Mouse (Mus musculus): ENCODE measurements at regions not wholly inside any gene's neighbourhood (a gene's known extent, or its start where the extent isn't known, plus 50 kb on each side); places are given as distances from the start of the nearest gene placed in this dataset.

GRCm38 (mm10) chr3:47348451-47348850 lies 900.4 kb upstream of the Pabpc4l start:
- H3K4me3 ChIP-seq = no peak overlapping the region
- TF ChIP-seq EP300 (IDR thresholded peaks at IDR 0.05; ENCODE audit: insufficient read depth, low read depth, low read length) = no peak
- no peak for TF ChIP-seq CTCF (IDR thresholded peaks at IDR 0.05)
- TF ChIP-seq POLR2A (IDR thresholded peaks at IDR 0.05; ENCODE audit: insufficient read depth, low read depth, low read length) = no peak
- no peak for DNase-seq
- H3K9ac ChIP-seq (ENCODE audit: low read depth, low read length) = no peak overlapping the region
- no peaks in the 10 kb centered on the region for H3K79me2 ChIP-seq (replicated peaks; ENCODE audit: control insufficient read depth, insufficient read depth, low read length)
- H3K4me1 ChIP-seq (ENCODE audit: control insufficient read depth, insufficient read depth, low read length) = no peaks in the 10 kb centered on the region
- no peaks in the 10 kb centered on the region for H3K36me3 ChIP-seq (ENCODE audit: control insufficient read depth, insufficient read depth, low read length)
- no peak overlapping the region for H3K27ac ChIP-seq
- H3K27me3 ChIP-seq (ENCODE audit: control insufficient read depth, insufficient read depth, low read length) = no peaks in the 10 kb centered on the region
- intact Hi-C loops (cut with DNase I) = no loop called here

- Histone ChIP-seq H3K36me3 (ENCODE audit: control insufficient read depth, insufficient read depth, low read length) (no peaks in the 10 kb centered on the region), H3K27ac (no peak overlapping the region), H3K27me3 (ENCODE audit: control insufficient read depth, insufficient read depth, low read length) (no peaks in the 10 kb centered on the region), H3K4me1 (ENCODE audit: control insufficient read depth, insufficient read depth, low read length) (no peaks in the 10 kb centered on the region), H3K4me3 (no peak overlapping the region), H3K9ac (ENCODE audit: low read depth, low read length) (no peak overlapping the region), H3K79me2 (replicated peaks; ENCODE audit: control insufficient read depth, insufficient read depth, low read length) (no peaks in the 10 kb centered on the region)
- TF ChIP-seq CTCF (IDR thresholded peaks at IDR 0.05) (no peak), EP300 (IDR thresholded peaks at IDR 0.05; ENCODE audit: insufficient read depth, low read depth, low read length) (no peak), POLR2A (IDR thresholded peaks at IDR 0.05; ENCODE audit: insufficient read depth, low read depth, low read length) (no peak)
- intact Hi-C loops (cut with DNase I) = no loop called here
- no peak for DNase-seq
- 23% methylated on average over 2 of the region's 2 CpGs for WGBS
Observed at GRCm38 (mm10) chr3:47316356-47317028, 868.5 kb upstream of the Pabpc4l start.

- no peak overlapping the region for H3K27ac ChIP-seq
- H3K79me2 ChIP-seq (replicated peaks; ENCODE audit: control insufficient read depth, insufficient read depth, low read length) = no peaks in the 10 kb centered on the region
- WGBS = 69% methylated on average over 1 of the region's 1 CpGs
- no peaks in the 10 kb centered on the region for H3K36me3 ChIP-seq (ENCODE audit: control insufficient read depth, insufficient read depth, low read length)
- H3K4me3 ChIP-seq = no peak overlapping the region
- H3K9ac ChIP-seq (ENCODE audit: low read depth, low read length) = no peak overlapping the region
- H3K27me3 ChIP-seq (ENCODE audit: control insufficient read depth, insufficient read depth, low read length) = no peaks in the 10 kb centered on the region
- intact Hi-C loops (cut with DNase I) = no loop called here
- TF ChIP-seq POLR2A (IDR thresholded peaks at IDR 0.05; ENCODE audit: insufficient read depth, low read depth, low read length) (no peak), EP300 (IDR thresholded peaks at IDR 0.05; ENCODE audit: insufficient read depth, low read depth, low read length) (no peak), CTCF (IDR thresholded peaks at IDR 0.05) (no peak)
- no peaks in the 10 kb centered on the region for H3K4me1 ChIP-seq (ENCODE audit: control insufficient read depth, insufficient read depth, low read length)
- DNase-seq = no peak
Observed at GRCm38 (mm10) chr3:47281783-47282182, 833.8 kb upstream of the Pabpc4l start.

GRCm38 (mm10) chr3:47280270-47280669 lies 832.3 kb upstream of the Pabpc4l start:
- WGBS = 46% methylated on average over 5 of the region's 5 CpGs
- peak in 1 of 2 experiments; percentile 6 for DNase-seq

GRCm38 (mm10) chr3:47241030-47241429 lies 793.0 kb upstream of the Pabpc4l start:
- intact Hi-C loops (cut with DNase I) = no loop called here
- no peak overlapping the region for H3K27ac ChIP-seq
- H3K4me1 ChIP-seq (ENCODE audit: control insufficient read depth, insufficient read depth, low read length) = no peaks in the 10 kb centered on the region
- no peak overlapping the region for H3K4me3 ChIP-seq
- H3K9ac ChIP-seq (ENCODE audit: low read depth, low read length) = no peak overlapping the region
- H3K27me3 ChIP-seq (ENCODE audit: control insufficient read depth, insufficient read depth, low read length) = no peaks in the 10 kb centered on the region
- H3K36me3 ChIP-seq (ENCODE audit: control insufficient read depth, insufficient read depth, low read length) = no peaks in the 10 kb centered on the region
- no peaks in the 10 kb centered on the region for H3K79me2 ChIP-seq (replicated peaks; ENCODE audit: control insufficient read depth, insufficient read depth, low read length)
- no peak for DNase-seq
- 66% methylated on average over 3 of the region's 3 CpGs for WGBS
- TF ChIP-seq EP300 (IDR thresholded peaks at IDR 0.05; ENCODE audit: insufficient read depth, low read depth, low read length) (no peak), CTCF (IDR thresholded peaks at IDR 0.05) (no peak), POLR2A (IDR thresholded peaks at IDR 0.05; ENCODE audit: insufficient read depth, low read depth, low read length) (no peak)

More at GRCm38 (mm10) chr3:47280270-47280669, 832.3 kb upstream of the Pabpc4l start:
- TF ChIP-seq POLR2A (IDR thresholded peaks at IDR 0.05; ENCODE audit: insufficient read depth, low read depth, low read length) (no peak), EP300 (IDR thresholded peaks at IDR 0.05; ENCODE audit: insufficient read depth, low read depth, low read length) (no peak), CTCF (IDR thresholded peaks at IDR 0.05) (no peak)
- Histone ChIP-seq H3K27ac (peak overlapping the region; percentile 38; the same call in 1 of the 2 replicates), H3K9ac (ENCODE audit: low read depth, low read length) (no peak overlapping the region), H3K27me3 (ENCODE audit: control insufficient read depth, insufficient read depth, low read length) (no peaks in the 10 kb centered on the region), H3K36me3 (ENCODE audit: control insufficient read depth, insufficient read depth, low read length) (no peaks in the 10 kb centered on the region), H3K79me2 (replicated peaks; ENCODE audit: control insufficient read depth, insufficient read depth, low read length) (no peaks in the 10 kb centered on the region), H3K4me1 (ENCODE audit: control insufficient read depth, insufficient read depth, low read length) (no peaks in the 10 kb centered on the region), H3K4me3 (no peak overlapping the region)
- intact Hi-C loops (cut with DNase I) = no loop called here

GRCm38 (mm10) chr3:47230234-47230633 lies 782.2 kb upstream of the Pabpc4l start:
- no peaks in the 10 kb centered on the region for H3K4me1 ChIP-seq (ENCODE audit: control insufficient read depth, insufficient read depth, low read length)
- intact Hi-C loops (cut with DNase I) = no loop called here
- no peak overlapping the region for H3K4me3 ChIP-seq
- H3K79me2 ChIP-seq (replicated peaks; ENCODE audit: control insufficient read depth, insufficient read depth, low read length) = no peaks in the 10 kb centered on the region
- 87% methylated on average over 6 of the region's 6 CpGs for WGBS
- no peak overlapping the region for H3K9ac ChIP-seq (ENCODE audit: low read depth, low read length)
- no peak overlapping the region for H3K27ac ChIP-seq
- DNase-seq = no peak
- H3K36me3 ChIP-seq (ENCODE audit: control insufficient read depth, insufficient read depth, low read length) = no peaks in the 10 kb centered on the region
- no peaks in the 10 kb centered on the region for H3K27me3 ChIP-seq (ENCODE audit: control insufficient read depth, insufficient read depth, low read length)
- TF ChIP-seq CTCF (IDR thresholded peaks at IDR 0.05) (no peak), POLR2A (IDR thresholded peaks at IDR 0.05; ENCODE audit: insufficient read depth, low read depth, low read length) (no peak), EP300 (IDR thresholded peaks at IDR 0.05; ENCODE audit: insufficient read depth, low read depth, low read length) (no peak)
